Mouse (Mus musculus) liver, postnatal 0 days (tissue): Measurements from ENCODE around the gene Golt1a. TPM values are rescaled to one million over a fixed set of nuclear protein-coding genes. Genes with fewer than 3 reads are reported as not detected.

Experiments
- ATAC-seq: fragments of 200-750 bp; cut with Nextera tagmentation; 2 replicates; pipeline ENCODE4 v1.8.0; 2017; ENCODE audit warnings: mild to moderate bottlenecking, moderate library complexity
- DNase-seq: peaks from one replicate; pipeline ENCODE4 v3.0.0-alpha.2; 2016
- H3K27ac ChIP-seq: fragments of 300-500 bp; sonication (generic); 2 replicates; pipeline ENCODE4 v1.5.1; 2014; ENCODE audit warnings: antibody characterized with exemption, moderate library complexity, mild to moderate bottlenecking, low read depth
- H3K27me3 ChIP-seq: fragments of 300-500 bp; sonication (generic); 2 replicates; pipeline ENCODE4 v1.6.1; 2014; ENCODE audit warnings: low read length, control low read depth, mixed read lengths; ENCODE audit not compliant: insufficient read depth
- H3K36me3 ChIP-seq: fragments of 300-500 bp; sonication (generic); replicated peaks from 2 replicates; pipeline ENCODE4 v1.6.1; 2014; ENCODE audit warnings: mild to moderate bottlenecking, control low read depth, low read length, moderate library complexity, mixed read lengths; ENCODE audit not compliant: insufficient read depth
- H3K4me1 ChIP-seq: fragments of 300-500 bp; sonication (generic); 2 replicates; pipeline ENCODE4 v1.6.1; 2014; ENCODE audit warnings: antibody characterized with exemption, mild to moderate bottlenecking, control low read depth; ENCODE audit not compliant: insufficient read depth
- H3K4me2 ChIP-seq: fragments of 300-500 bp; sonication (generic); 2 replicates; pipeline ENCODE4 v1.6.1; 2014; ENCODE audit warnings: low read depth, mild to moderate bottlenecking, low read length, moderate library complexity, mixed read lengths
- H3K4me3 ChIP-seq: fragments of 300-500 bp; sonication (generic); 2 replicates; pipeline ENCODE4 v1.5.1; 2014; ENCODE audit warnings: low read depth, low read length
- H3K9ac ChIP-seq: fragments of 300-500 bp; sonication (generic); replicated peaks from 2 replicates; pipeline ENCODE4 v1.6.1; 2014; ENCODE audit warnings: mild to moderate bottlenecking, moderate library complexity
- H3K9me3 ChIP-seq: fragments of 300-500 bp; sonication (generic); 2 replicates; pipeline ENCODE4 v1.6.1; 2016; ENCODE audit warnings: mild to moderate bottlenecking, control low read depth, low read length, mixed read lengths
- CTCF ChIP-seq: sonication (generic); IDR thresholded peaks from 2 replicates; pipeline ENCODE4 v1.5.1; 2016; ENCODE audit warnings: antibody characterized with exemption, low read depth
- EP300 ChIP-seq: IDR thresholded peaks from 2 replicates; pipeline ENCODE4 v1.6.1; 2016; ENCODE audit warnings: antibody characterized with exemption, low read depth, mild to moderate bottlenecking
- WGBS: fragments of 180-500 bp; shearing (Covaris S2); extraction: QIAGEN DNeasy Blood & Tissue Kit; methylation state at CpG from one replicate; pipeline ENCODE4 v1.1.7; 2014; ENCODE audit not compliant: insufficient replicate concordance; 5-methylcytosine and 5-hydroxymethylcytosine counted together
- polyA plus RNA-seq: library from polyadenylated mRNA; unstranded; fragments of >200 nt; fragmentation: Nextera tagmentation; extraction: Ambion mirVana; gene quantifications from 2 replicates; pipeline ENCODE4 v1.2.1, GENCODE M21; 2015

Golt1a gene
- polyA plus RNA-seq, 1 experiment from 2014 or later = 30.8 TPM

GRCm38 (mm10) chr1:133311240-133311639, 1.6 kb downstream of the Golt1a start:
- TF ChIP-seq CTCF (peak; percentile 67), EP300 (no peak)
- 0 out of 2 replicates have a peak, but pooled peaks cover 2% of the 10 kb centered on the region for H3K36me3 ChIP-seq
- H3K4me1 ChIP-seq = peaks cover 8% of the 10 kb centered on the region; the same call in 1 of the 2 replicates
- H3K27me3 ChIP-seq = no peaks in the 10 kb centered on the region
- H3K9ac ChIP-seq = no peak overlapping the region
- no peak overlapping the region for H3K4me3 ChIP-seq
- H3K4me2 ChIP-seq = no peak overlapping the region
- WGBS = 54% methylated on average over 4 of the region's 4 CpGs
- no peak for ATAC-seq
- no peaks in the 10 kb centered on the region for H3K9me3 ChIP-seq
- DNase-seq = no peak
- no peak overlapping the region for H3K27ac ChIP-seq

GRCm38 (mm10) chr1:133311946-133312345, 2.3 kb downstream of the Golt1a start:
- ATAC-seq (no peak), DNase-seq (no peak)
- TF ChIP-seq CTCF = no peak
- TF ChIP-seq EP300 = peak; percentile 44; the same call in 1 of the 2 replicates
- no peak overlapping the region for H3K4me2 ChIP-seq
- H3K27ac ChIP-seq = no peak overlapping the region
- peaks cover 8% of the 10 kb centered on the region; the same call in 1 of the 2 replicates for H3K4me1 ChIP-seq
- H3K36me3 ChIP-seq = 0 out of 2 replicates have a peak, but pooled peaks cover 2% of the 10 kb centered on the region
- no peak overlapping the region for H3K4me3 ChIP-seq
- no peaks in the 10 kb centered on the region for H3K27me3 ChIP-seq
- H3K9me3 ChIP-seq = no peaks in the 10 kb centered on the region
- no peak overlapping the region for H3K9ac ChIP-seq
- 41% methylated on average over 10 of the region's 10 CpGs for WGBS

GRCm38 (mm10) chr1:133314364-133314763, 4.8 kb downstream of the Golt1a start:
- H3K27me3 ChIP-seq = no peaks in the 10 kb centered on the region
- no peak overlapping the region for H3K27ac ChIP-seq
- H3K4me2 ChIP-seq = no peak overlapping the region
- DNase-seq (peak; percentile 72), ATAC-seq (no peak)
- peaks cover 8% of the 10 kb centered on the region; the same call in 1 of the 2 replicates for H3K4me1 ChIP-seq
- H3K36me3 ChIP-seq = 0 out of 2 replicates have a peak, but pooled peaks cover 2% of the 10 kb centered on the region
- no peak overlapping the region for H3K4me3 ChIP-seq
- no peak overlapping the region for H3K9ac ChIP-seq
- TF ChIP-seq EP300 (no peak), CTCF (peak; percentile 77)
- WGBS = 32% methylated on average over 8 of the region's 8 CpGs
- H3K9me3 ChIP-seq = no peaks in the 10 kb centered on the region

GRCm38 (mm10) chr1:133315775-133316174, 6.2 kb downstream of the Golt1a start:
- no peak overlapping the region for H3K4me3 ChIP-seq

GRCm38 (mm10) chr1:133316577-133316976, 7.0 kb downstream of the Golt1a start:
- no peak overlapping the region for H3K9ac ChIP-seq
- no peak overlapping the region for H3K4me3 ChIP-seq
- H3K27me3 ChIP-seq = no peaks in the 10 kb centered on the region
- no peaks in the 10 kb centered on the region for H3K9me3 ChIP-seq
- TF ChIP-seq CTCF = no peak
- no peak for TF ChIP-seq EP300
- H3K4me2 ChIP-seq = no peak overlapping the region
- DNase-seq (no peak), ATAC-seq (no peak)
- H3K4me1 ChIP-seq = no peaks in the 10 kb centered on the region
- H3K27ac ChIP-seq = no peak overlapping the region
- 0 out of 2 replicates have a peak, but pooled peaks cover 2% of the 10 kb centered on the region for H3K36me3 ChIP-seq
- 63% methylated on average over 4 of the region's 4 CpGs for WGBS

More at GRCm38 (mm10) chr1:133315775-133316174, 6.2 kb downstream of the Golt1a start:
- Histone ChIP-seq H3K9me3 (no peaks in the 10 kb centered on the region), H3K27me3 (no peaks in the 10 kb centered on the region), H3K36me3 (0 out of 2 replicates have a peak, but pooled peaks cover 2% of the 10 kb centered on the region), H3K27ac (no peak overlapping the region), H3K4me2 (no peak overlapping the region), H3K4me1 (peaks cover 3% of the 10 kb centered on the region; the same call in 1 of the 2 replicates), H3K9ac (no peak overlapping the region)
- ATAC-seq = no peak
- no peak for DNase-seq
- TF ChIP-seq EP300 (no peak), CTCF (no peak)
- 55% methylated on average over 6 of the region's 6 CpGs for WGBS

- TF ChIP-seq EP300 (no peak), CTCF (peak; percentile 44)
- DNase-seq = no peak
- WGBS = 72% methylated on average over 1 of the region's 1 CpGs
- no peaks in the 10 kb centered on the region for H3K4me1 ChIP-seq
- no peak for ATAC-seq
- H3K4me3 ChIP-seq = no peak overlapping the region
- H3K36me3 ChIP-seq = 0 out of 2 replicates have a peak, but pooled peaks cover 2% of the 10 kb centered on the region
- H3K9ac ChIP-seq = no peak overlapping the region
- H3K27me3 ChIP-seq = no peaks in the 10 kb centered on the region
- no peaks in the 10 kb centered on the region for H3K9me3 ChIP-seq
- H3K27ac ChIP-seq = no peak overlapping the region
- H3K4me2 ChIP-seq = no peak overlapping the region
Measured at GRCm38 (mm10) chr1:133317149-133317548, 7.5 kb downstream of the Golt1a start.
